Mouse (Mus musculus) liver, postnatal 0 days (tissue): ENCODE results near the gene Myh7b.

Source experiments
- CTCF ChIP-seq: sonication (generic); IDR thresholded peaks from 2 replicates; pipeline ENCODE4 v1.5.1; 2016; ENCODE audit warnings: antibody characterized with exemption, low read depth
- EP300 ChIP-seq: IDR thresholded peaks from 2 replicates; pipeline ENCODE4 v1.6.1; 2016; ENCODE audit warnings: antibody characterized with exemption, low read depth, mild to moderate bottlenecking

- no peak for TF ChIP-seq CTCF
- no peak for TF ChIP-seq EP300
Observed at GRCm38 (mm10) chr2:155613953-155614352, 2.9 kb downstream of the Myh7b start.
